8 mouse cellular contexts compared by ENCODE assay signal in genomic region chr2:166905711-166906522, GRCm38 (mm10). TPM values are rescaled to one million over a fixed set of nuclear protein-coding genes. Genes with fewer than 3 reads are reported as not detected.
DNase-seq lines count a peak whose midpoint lies in the region; ATAC-seq and TF ChIP-seq lines count a peak whose summit lies in the region.

TSS of gene Cse1l (plus strand) at chr2:166906040.

- peak within 1 kb of the TSS; percentile 87 for H3K4me2 ChIP-seq in heart, embryonic 15.5 days
- H3K4me2 ChIP-seq in liver, embryonic 14.5 days (ENCODE audit: low read depth): peak within 1 kb of the TSS; percentile 82
- peak within 1 kb of the TSS; percentile 79 for H3K4me2 ChIP-seq in neural tube, embryonic 11.5 days (ENCODE audit: low read depth)
- H3K4me2 ChIP-seq in stomach, postnatal 0 days (replicated peaks; ENCODE audit: low read depth): peak within 1 kb of the TSS; percentile 89

- peak; percentile 97 for ATAC-seq in heart, embryonic 15.5 days (replicated peaks; ENCODE audit: insufficient number of reproducible peaks, insufficient read depth, low FRiP score, low read depth)
- ATAC-seq in liver, embryonic 14.5 days (ENCODE audit: insufficient read depth): peak; percentile 97
- peak; percentile 94 for ATAC-seq in neural tube, embryonic 11.5 days (ENCODE audit: insufficient read depth, low FRiP score, low TSS enrichment)
- ATAC-seq in stomach, postnatal 0 days (ENCODE audit: low FRiP score, low TSS enrichment): peak; percentile 98

- peaks cover 15% of the 10 kb centered on the region for H3K4me1 ChIP-seq in forebrain, embryonic 10.5 days
- peaks cover 19% of the 10 kb centered on the region for H3K4me1 ChIP-seq in heart, embryonic 15.5 days (replicated peaks)
- peaks cover 7 to 11% of the 10 kb centered on the region in 2 experiments; a peak in 3 of 4 replicates for H3K4me1 ChIP-seq in liver, embryonic 14.5 days (replicated peaks; ENCODE audit: control insufficient read depth in 2 of 2, insufficient read depth in 2 of 2, low read length in 1 of 2)
- H3K4me1 ChIP-seq in neural tube, embryonic 11.5 days (ENCODE audit: control insufficient read depth, insufficient read depth, low read length): peaks cover 7% of the 10 kb centered on the region; the same call in 1 of the 2 replicates
- H3K4me1 ChIP-seq in stomach, postnatal 0 days (replicated peaks; ENCODE audit: control insufficient read depth, insufficient read depth): no peaks in the 10 kb centered on the region

- peak; percentile 98 for DNase-seq in CD8-positive naive resting alpha-beta T cell, adult 2 months (ENCODE audit: low read depth in 2 of 2, low spot score in 2 of 2)
- peak; percentile 95 for DNase-seq in c-Kit-positive CD71-negative TER-119-negative erythroid progenitor cells, embryonic 14.5 days (ENCODE audit: low read depth)
- DNase-seq in forebrain, embryonic 10.5 days (ENCODE audit: extremely low spot score, low spot score): peak; percentile 99
- DNase-seq in kidney, postnatal 25 days: peak; percentile 98 to 99
- peak; percentile 92 to 93 (median 92) for DNase-seq in liver, embryonic 14.5 days (ENCODE audit: low read depth in 3 of 3, low spot score in 3 of 3)
- peak; percentile 98 for DNase-seq in neural tube, embryonic 11.5 days (ENCODE audit: low spot score)
- DNase-seq in stomach, postnatal 0 days (ENCODE audit: low spot score): peak; percentile 98

- no peak for TF ChIP-seq EP300 in liver, embryonic 14.5 days (IDR thresholded peaks at IDR 0.05; ENCODE audit: low read depth)
- no peak for TF ChIP-seq EP300 in stomach, postnatal 0 days (optimal IDR thresholded peaks at IDR 0.05)

- TF ChIP-seq CTCF in liver, embryonic 14.5 days (IDR thresholded peaks at IDR 0.05; ENCODE audit: low read depth): no peak
- no peak; the same call in 1 of the 2 replicates for TF ChIP-seq CTCF in stomach, postnatal 0 days (IDR thresholded peaks at IDR 0.05; ENCODE audit: low read depth)

- peak within 1 kb of the TSS; percentile 88 for H3K9ac ChIP-seq in heart, embryonic 15.5 days
- peak within 1 kb of the TSS; percentile 92 for H3K9ac ChIP-seq in liver, embryonic 14.5 days (replicated peaks)
- H3K9ac ChIP-seq in neural tube, embryonic 11.5 days (ENCODE audit: low read length): peak within 1 kb of the TSS; percentile 90
- peak within 1 kb of the TSS; percentile 89 for H3K9ac ChIP-seq in stomach, postnatal 0 days (ENCODE audit: low read length)

- no peaks in the 10 kb centered on the region for H3K9me3 ChIP-seq in forebrain, embryonic 10.5 days
- no peaks in the 10 kb centered on the region for H3K9me3 ChIP-seq in heart, embryonic 15.5 days (replicated peaks)
- H3K9me3 ChIP-seq in liver, embryonic 14.5 days (ENCODE audit: control insufficient read depth, low read length): no peaks in the 10 kb centered on the region
- no peaks in the 10 kb centered on the region for H3K9me3 ChIP-seq in neural tube, embryonic 11.5 days (ENCODE audit: control insufficient read depth, low read length)
- no peaks in the 10 kb centered on the region for H3K9me3 ChIP-seq in stomach, postnatal 0 days (ENCODE audit: control insufficient read depth, low read length)

- under 1% methylated on average over 80 of the region's 80 CpGs for WGBS in forebrain, embryonic 10.5 days
- under 1% methylated on average over 80 of the region's 80 CpGs for WGBS in heart, embryonic 15.5 days
- under 1% methylated on average over 73 of the region's 80 CpGs for WGBS in liver, embryonic 14.5 days (ENCODE audit: insufficient replicate concordance)
- WGBS in neural tube, embryonic 11.5 days: under 1% methylated on average over 79 of the region's 80 CpGs
- 1% methylated on average over 68 of the region's 80 CpGs for whole genome bisulfite sequencing in stomach, postnatal 0 days

- peaks cover 28% of the 10 kb centered on the region for H3K36me3 ChIP-seq in forebrain, embryonic 10.5 days (replicated peaks)
- no peaks in the 10 kb centered on the region for H3K36me3 ChIP-seq in heart, embryonic 15.5 days
- H3K36me3 ChIP-seq in liver, embryonic 14.5 days (replicated peaks; ENCODE audit: control insufficient read depth, insufficient read depth, low read depth): peaks cover 8% of the 10 kb centered on the region
- peaks cover 2% of the 10 kb centered on the region; the same call in 1 of the 2 replicates for H3K36me3 ChIP-seq in neural tube, embryonic 11.5 days (ENCODE audit: control insufficient read depth, insufficient read depth, low read length)
- H3K36me3 ChIP-seq in stomach, postnatal 0 days (ENCODE audit: control insufficient read depth, insufficient read depth, low read length): no peaks in the 10 kb centered on the region

- H3K4me3 ChIP-seq in forebrain, embryonic 10.5 days: peak within 1 kb of the TSS; percentile 92
- H3K4me3 ChIP-seq in heart, embryonic 15.5 days: peak within 1 kb of the TSS; percentile 77
- peak within 1 kb of the TSS; percentile 67 to 69 for H3K4me3 ChIP-seq in liver, embryonic 14.5 days (ENCODE audit: insufficient read depth in 1 of 2, low read depth in 2 of 2, low read length in 2 of 2)
- peak within 1 kb of the TSS; percentile 77 for H3K4me3 ChIP-seq in neural tube, embryonic 11.5 days (ENCODE audit: low read depth, low read length)
- peak within 1 kb of the TSS; percentile 78 for H3K4me3 ChIP-seq in stomach, postnatal 0 days (ENCODE audit: low read depth, low read length)

- no peaks in the 10 kb centered on the region for H3K27me3 ChIP-seq in forebrain, embryonic 10.5 days (ENCODE audit: poor library complexity, severe bottlenecking)
- no peaks in the 10 kb centered on the region for H3K27me3 ChIP-seq in heart, embryonic 15.5 days
- H3K27me3 ChIP-seq in liver, embryonic 14.5 days (ENCODE audit: control insufficient read depth, insufficient read depth, low read length): no peaks in the 10 kb centered on the region
- H3K27me3 ChIP-seq in neural tube, embryonic 11.5 days (ENCODE audit: control insufficient read depth, insufficient read depth, low read length): no peaks in the 10 kb centered on the region
- H3K27me3 ChIP-seq in stomach, postnatal 0 days (ENCODE audit: control insufficient read depth, insufficient read depth, low read length): no peaks in the 10 kb centered on the region

- H3K27ac ChIP-seq in forebrain, embryonic 10.5 days: peak within 1 kb of the TSS; percentile 98
- peak within 1 kb of the TSS; percentile 99 for H3K27ac ChIP-seq in heart, embryonic 15.5 days
- H3K27ac ChIP-seq in liver, embryonic 14.5 days: peak within 1 kb of the TSS; percentile 88
- peak within 1 kb of the TSS; percentile 91 for H3K27ac ChIP-seq in neural tube, embryonic 11.5 days (ENCODE audit: low read depth, low read length)
- peak within 1 kb of the TSS; percentile 98 for H3K27ac ChIP-seq in stomach, postnatal 0 days (replicated peaks)

RNA-seq across cellular contexts. Expression of gene Cse1l, which starts in this region (rescaled TPM):
- polyA plus RNA-seq in forebrain, embryonic 10.5 days (2016; fragmentation: Nextera tagmentation; extraction: Ambion mirVana): 226 and 242 TPM in 2 replicates
- polyA plus RNA-seq in heart, embryonic 15.5 days (2015; fragmentation: Nextera tagmentation; extraction: Ambion mirVana): 70.0 and 82.1 TPM in 2 replicates
- polyA plus RNA-seq in liver, embryonic 14.5 days (2012; rRNA removed): 25.2 and 33.9 TPM in 2 replicates
- polyA plus RNA-seq in liver, embryonic 14.5 days (2014; fragmentation: Nextera tagmentation; extraction: Ambion mirVana): 63.9 and 68.7 TPM in 2 replicates
- polyA plus RNA-seq in neural tube, embryonic 11.5 days (2014; fragmentation: Nextera tagmentation; extraction: Ambion mirVana): 200 and 202 TPM in 2 replicates
- 29.1 and 29.3 TPM in 2 replicates for polyA plus RNA-seq in stomach, postnatal 0 days (2015; fragmentation: Nextera tagmentation; extraction: Ambion mirVana)

Comparison
In these comparisons a context has a peak if more than half of its experiments do, and no peak if none do; other contexts are left out.
1. Peak in every context shown above with its lines: DNase-seq, ATAC-seq, H3K4me3 ChIP-seq and H3K27ac ChIP-seq.